ENCODE assay signal across 7 mouse cellular contexts in genomic region chr4:155133658-155134417, GRCm38 (mm10). TPM values are rescaled to one million over a fixed set of nuclear protein-coding genes. Genes with fewer than 3 reads are reported as not detected.
DNase-seq lines count a peak whose midpoint lies in the region; ATAC-seq and TF ChIP-seq lines count a peak whose summit lies in the region.

No protein-coding gene starts in this region.

- no peak for TF ChIP-seq CTCF in C2C12 (IDR thresholded peaks at IDR 0.05; ENCODE audit: control insufficient read depth, insufficient read depth, insufficient read length)
- no peak for TF ChIP-seq CTCF in layer of hippocampus, adult 2 months (conservative IDR thresholded peaks at IDR 0.05)

- H3K4me2 ChIP-seq in forebrain, embryonic 16.5 days (ENCODE audit: low read length): no peak overlapping the region

- H3ac ChIP-seq in C2C12 (ENCODE audit: control insufficient read depth, insufficient read length, low read depth): peak overlapping the region; percentile 53

- WGBS in forebrain, embryonic 16.5 days: 38% methylated on average over 20 of the region's 20 CpGs

- 0 out of 2 replicates have a peak overlapping the region, but pooled peaks have one; percentile 10 for H3K9ac ChIP-seq in forebrain, embryonic 16.5 days (replicated peaks; ENCODE audit: low read depth, low read length)

- no peaks in the 10 kb centered on the region for H3K27me3 ChIP-seq in C2C12 (ENCODE audit: control insufficient read depth, insufficient read depth, insufficient read length)
- no peaks in the 10 kb centered on the region for H3K27me3 ChIP-seq in forebrain, embryonic 16.5 days (replicated peaks; ENCODE audit: control insufficient read depth, insufficient read depth, low read length)

- H3K36me3 ChIP-seq in C2C12 (ENCODE audit: control insufficient read depth, insufficient read depth): no peaks in the 10 kb centered on the region
- no peaks in the 10 kb centered on the region for H3K36me3 ChIP-seq in forebrain, embryonic 16.5 days (ENCODE audit: control insufficient read depth, insufficient read depth)

- DNase-seq in 3134 (ENCODE audit: extremely low read depth, insufficient read length, low spot score): peak; percentile 74
- peak; percentile 58 for DNase-seq in kidney, postnatal 10 days
- DNase-seq in yolk sac, embryonic 10.5 days (ENCODE audit: low spot score): peak; percentile 67
- no peak for DNase-seq in layer of hippocampus, adult 2 months (ENCODE audit: low spot score in 2 of 2)
- DNase-seq in cerebellum, adult 9-11 months: no peak

- H3K79me2 ChIP-seq in C2C12 (ENCODE audit: control insufficient read depth, insufficient read depth): no peaks in the 10 kb centered on the region

- H3K4me3 ChIP-seq in C2C12 (ENCODE audit: insufficient read depth, poor library complexity, severe bottlenecking): no peak overlapping the region
- no peak overlapping the region for H3K4me3 ChIP-seq in forebrain, embryonic 16.5 days (replicated peaks; ENCODE audit: low read length)
- H3K4me3 ChIP-seq in layer of hippocampus, adult 2 months: no peak overlapping the region

- H3K79me3 ChIP-seq in C2C12 (ENCODE audit: low read depth): no peaks in the 10 kb centered on the region

- peak overlapping the region; percentile 68 for H3K27ac ChIP-seq in forebrain, embryonic 16.5 days (ENCODE audit: low read length)
- no peak overlapping the region for H3K27ac ChIP-seq in layer of hippocampus, adult 2 months

- no peak for ATAC-seq in forebrain, embryonic 16.5 days

- peaks cover 40% of the 10 kb centered on the region for H3K4me1 ChIP-seq in forebrain, embryonic 16.5 days (replicated peaks; ENCODE audit: control insufficient read depth, insufficient read depth, low read length)

- no peaks in the 10 kb centered on the region for H3K9me3 ChIP-seq in forebrain, embryonic 16.5 days (ENCODE audit: control insufficient read depth, low read length)

TF ChIP-seq in C2C12, 6 proteins besides CTCF, POLR2A, EP300 and RAD21:
- TF ChIP-seq MAX (IDR thresholded peaks at IDR 0.05) (peak; percentile 34), MYOD1 (IDR thresholded peaks at IDR 0.05; ENCODE audit: control insufficient read depth, insufficient read length, low read depth) (peak; percentile 30), CEBPB (IDR thresholded peaks at IDR 0.05; ENCODE audit: low read depth) (no peak), FOSL1 (IDR thresholded peaks at IDR 0.05; ENCODE audit: insufficient read depth, low read length, poor library complexity, severe bottlenecking) (no peak), USF1 (IDR thresholded peaks at IDR 0.05; ENCODE audit: low read depth) (no peak), MYOG (IDR thresholded peaks at IDR 0.05; ENCODE audit: control insufficient read depth, extremely low read depth, insufficient read length) (no peak)

RNA-seq across cellular contexts. Expression of gene Morn1, which starts 47.5 kb away (rescaled TPM):
- polyA plus RNA-seq in C2C12 (2012; fragmentation: generic; extraction: Trizol): 1.2 TPM
- 6.0 and 10.7 TPM in 2 replicates for polyA plus RNA-seq in forebrain, embryonic 16.5 days (2015; fragmentation: Nextera tagmentation; extraction: Ambion mirVana)
- 10 to 100 TPM; 11.8 to 14.0 TPM for total RNA-seq in layer of hippocampus, adult 2 months (2021)

RNA-seq across cellular contexts. Expression of gene Rer1, which starts 47.7 kb away (rescaled TPM):
- polyA plus RNA-seq in C2C12 (2012; fragmentation: generic; extraction: Trizol): 125 TPM
- polyA plus RNA-seq in forebrain, embryonic 16.5 days (2015; fragmentation: Nextera tagmentation; extraction: Ambion mirVana): 125 and 133 TPM in 2 replicates
- 10 to 100 TPM; 60.6 to 63.0 TPM for total RNA-seq in layer of hippocampus, adult 2 months (2021)

Comparison
In these comparisons a context has a peak if more than half of its experiments do, and no peak if none do; other contexts are left out.
1. DNase-seq: peak in 3134 (single experiment), kidney, postnatal 10 days (single experiment) and yolk sac, embryonic 10.5 days (single experiment); none in layer of hippocampus, adult 2 months (0 of 2) and cerebellum, adult 9-11 months (single experiment).